Mouse (Mus musculus) stomach, postnatal 0 days (tissue): ENCODE results near the gene Sct.
"Not testable (repeated sequence)": the region's sequence is repeated elsewhere in the genome, so short reads cannot be mapped to it uniquely, and the experiment has no call there.

Source experiments
- CTCF ChIP-seq: IDR thresholded peaks from 2 replicates; pipeline ENCODE4 v1.5.1; 2016; ENCODE audit warnings: antibody characterized with exemption, low read depth, mild to moderate bottlenecking, moderate library complexity
- EP300 ChIP-seq: optimal IDR thresholded peaks from 2 replicates; pipeline ENCODE3; 2016; ENCODE audit warnings: antibody characterized with exemption

DNA sequence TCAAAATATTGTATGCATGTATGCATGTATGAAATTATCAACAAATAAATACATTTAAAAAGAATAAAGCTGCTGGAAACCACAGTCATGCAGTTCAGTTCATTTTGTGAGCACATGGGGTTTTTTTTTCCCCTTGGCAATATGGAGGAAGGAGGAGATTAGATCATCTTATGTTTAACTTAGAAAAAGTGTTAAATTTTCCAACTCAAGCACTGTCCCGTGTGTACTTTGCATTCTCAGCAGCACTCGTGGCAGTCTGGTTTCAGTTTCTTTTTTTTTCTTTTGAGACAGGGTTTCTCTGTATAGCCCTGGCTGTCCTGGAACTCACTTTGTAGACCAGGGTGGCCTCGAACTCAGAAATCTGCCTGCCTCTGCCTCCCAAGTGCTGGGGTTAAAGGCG lies 28.4 kb downstream of the Sct start:
- TF ChIP-seq CTCF, EP300: not testable (repeated sequence)
